Mouse (Mus musculus) erythroblast, adult 5-6 weeks (primary cell): ENCODE measurements around the gene Itih5. TPM values are rescaled to one million over a fixed set of nuclear protein-coding genes. Genes with fewer than 3 reads are reported as not detected.

Source experiments
- ATAC-seq: replicated peaks from 2 replicates; pipeline ENCODE4 v1.8.0; 2016; ENCODE audit warnings: moderate number of reproducible peaks, mild to moderate bottlenecking, moderate TSS enrichment, inconsistent platforms; ENCODE audit not compliant: poor library complexity, low FRiP score, severe bottlenecking
- total RNA-seq, 2 experiments: library from RNA; stranded (forward) in 1 of 2; stranded (reverse) in 1 of 2; fragments of 150-400 nt in 1 of 2; fragments of 200-764, 138-1000 nt in 1 of 2; gene quantifications; 2 replicates each; pipeline versions ENCODE4 v1.2.3 to v1.2.4; 2015 to 2017; ENCODE audit warnings: low replicate concordance in 2 of 2

The Itih5 gene
- total RNA-seq (2015; ENCODE audit: low replicate concordance) (2.9 and 5.0 TPM in 2 replicates), total RNA-seq (2017; ENCODE audit: low replicate concordance) (1.9 and 2.2 TPM in 2 replicates)

GRCm38 (mm10) chr2:10153201-10154075 is at the start of gene Itih5:
TSS of gene Itih5 (plus strand) at chr2:10153571.
- ATAC-seq, result no peak; the same call in 1 of the 2 replicates

GRCm38 (mm10) chr2:10108535-10109189 is 44.7 kb upstream of the Itih5 start:
- no peak for ATAC-seq

DNA sequence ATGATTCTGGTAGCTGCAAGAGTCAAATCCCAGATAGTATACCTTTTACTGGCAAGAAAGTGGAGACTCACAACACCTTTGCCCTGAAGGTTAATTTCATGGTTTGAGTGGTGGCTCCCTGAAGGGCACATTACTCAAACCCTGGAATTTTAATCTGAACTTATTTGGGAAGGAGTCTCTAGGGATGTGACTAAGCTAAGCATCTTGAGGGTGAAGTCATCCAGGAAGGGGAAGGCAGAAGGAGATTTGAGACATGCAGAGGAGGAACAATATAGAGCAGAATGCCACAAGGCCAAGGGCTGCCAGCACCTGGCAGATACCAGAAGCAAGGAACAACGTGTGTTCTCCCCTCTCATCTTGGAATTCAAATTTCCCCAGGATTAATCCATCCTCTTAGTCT is 34.6 kb upstream of the Itih5 start:
- ATAC-seq, result no peak

GRCm38 (mm10) chr2:10119276-10119675 is 34.1 kb upstream of the Itih5 start:
- no peak for ATAC-seq

DNA sequence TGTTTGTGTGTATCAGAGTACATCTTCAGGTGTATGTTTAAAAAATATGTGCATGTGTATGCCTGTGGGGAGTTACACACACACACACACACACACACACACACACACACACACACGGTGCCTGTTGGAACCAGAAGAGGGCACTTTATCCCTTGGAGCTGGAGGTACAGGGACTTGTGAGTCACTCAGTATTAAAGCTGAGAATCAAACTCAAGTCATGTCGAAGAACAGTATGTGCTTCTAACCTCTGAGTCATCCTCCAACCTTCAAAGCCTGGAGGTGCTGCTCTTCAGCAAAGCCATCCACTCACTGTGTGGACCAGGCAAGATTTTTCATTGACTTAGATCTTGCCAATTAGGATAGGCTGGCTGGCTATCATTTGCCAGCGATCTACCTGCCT is 31.5 kb upstream of the Itih5 start:
- ATAC-seq, result no peak

DNA sequence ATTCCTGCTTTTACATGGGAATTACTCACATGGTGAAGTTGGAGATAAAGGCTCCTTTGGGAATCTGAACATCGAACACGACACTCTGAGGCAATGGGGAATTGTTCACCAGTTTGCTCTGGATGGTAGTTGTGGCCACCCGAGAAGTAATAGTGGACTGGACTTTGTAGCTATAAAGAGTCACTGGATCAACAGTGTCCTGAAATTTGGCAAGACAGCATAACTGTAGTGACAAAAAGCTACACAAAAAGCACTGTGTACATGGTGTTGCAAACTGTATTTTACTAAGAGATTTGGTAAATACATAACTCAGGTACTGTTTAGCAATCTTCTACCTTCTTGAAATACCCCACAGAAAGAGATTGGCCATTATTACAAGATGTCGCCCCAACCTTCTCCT is 27.2 kb upstream of the Itih5 start:
- no peak for ATAC-seq

GRCm38 (mm10) chr2:10127471-10127870 is 25.9 kb upstream of the Itih5 start:
- no peak for ATAC-seq

- ATAC-seq, result no peak
These were observed 24.8 kb upstream of the Itih5 start for GRCm38 (mm10) chr2:10128571-10128970.

DNA sequence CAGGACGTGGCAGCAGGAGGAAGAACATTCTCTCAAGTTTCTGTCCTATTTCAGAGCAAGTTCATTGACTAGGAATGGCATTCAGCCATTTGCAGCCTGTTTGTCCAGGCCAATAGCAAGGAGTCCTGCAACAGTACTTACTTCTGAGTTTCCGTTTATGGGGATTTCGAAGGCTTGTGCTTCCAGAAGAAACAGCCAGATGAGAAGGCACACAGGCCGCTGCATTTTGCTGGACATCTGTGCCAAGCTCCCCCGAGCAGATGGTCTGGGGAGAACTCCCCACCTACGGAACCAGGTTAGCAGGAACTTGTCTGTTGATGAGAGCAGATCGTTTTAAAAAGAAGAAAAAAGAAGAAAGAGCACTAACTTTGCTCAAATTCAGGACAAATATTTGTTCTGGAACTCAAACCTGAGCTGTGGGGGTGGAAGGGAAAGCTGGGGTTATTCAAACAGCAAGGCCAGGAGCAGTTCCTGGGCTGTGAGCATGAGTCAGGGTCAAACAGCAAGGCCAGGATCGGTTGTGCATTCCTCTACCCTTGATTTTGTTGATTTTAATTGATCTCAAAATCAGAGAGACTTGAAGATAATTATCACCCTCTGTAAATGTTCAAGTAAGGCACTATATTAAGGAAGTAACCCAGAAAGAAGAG is 22.9 kb upstream of the Itih5 start:
- no peak for ATAC-seq

DNA sequence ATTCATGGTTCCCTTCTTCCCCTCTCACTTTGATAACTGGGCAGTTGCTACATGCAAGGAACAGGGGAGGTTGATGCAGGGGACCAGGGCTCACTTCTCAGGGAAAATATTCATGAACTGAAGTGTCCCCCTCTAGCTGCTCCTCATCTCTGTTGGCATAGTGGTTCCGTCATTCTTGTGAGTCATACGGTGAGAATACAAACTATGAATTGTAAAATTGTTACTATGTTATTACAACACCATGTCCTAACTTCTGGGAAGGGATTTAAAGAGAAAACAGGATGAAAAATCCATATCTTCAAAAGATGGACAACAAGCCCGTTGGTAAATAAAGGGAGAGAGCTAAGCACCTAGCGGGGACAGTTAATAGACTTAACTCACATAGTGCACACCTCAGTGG is 22.1 kb upstream of the Itih5 start, which contains the start of gene Itih2:
TSS of gene Itih2 (minus strand) at position 101 of the 400 bp plus-strand sequence.
- ATAC-seq, result no peak

DNA sequence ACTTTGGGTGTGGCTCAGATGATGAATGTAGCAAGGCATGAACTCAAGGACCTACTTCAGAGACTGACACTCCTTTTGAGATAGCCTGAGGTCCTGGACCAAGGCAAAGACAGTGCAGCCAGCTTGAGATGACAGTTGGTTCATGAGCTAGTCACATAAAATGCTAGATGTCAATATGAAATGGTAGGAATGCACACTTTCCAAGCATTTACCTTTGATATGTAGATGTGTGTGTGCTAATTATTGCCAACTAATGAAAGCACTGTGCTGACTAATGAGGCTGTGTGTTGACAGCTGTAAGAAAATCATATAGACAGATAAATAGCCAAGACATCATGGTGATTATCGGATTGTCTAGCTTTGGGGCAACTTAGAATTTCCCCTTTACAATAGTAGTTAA is 21.2 kb upstream of the Itih5 start:
- no peak for ATAC-seq

DNA sequence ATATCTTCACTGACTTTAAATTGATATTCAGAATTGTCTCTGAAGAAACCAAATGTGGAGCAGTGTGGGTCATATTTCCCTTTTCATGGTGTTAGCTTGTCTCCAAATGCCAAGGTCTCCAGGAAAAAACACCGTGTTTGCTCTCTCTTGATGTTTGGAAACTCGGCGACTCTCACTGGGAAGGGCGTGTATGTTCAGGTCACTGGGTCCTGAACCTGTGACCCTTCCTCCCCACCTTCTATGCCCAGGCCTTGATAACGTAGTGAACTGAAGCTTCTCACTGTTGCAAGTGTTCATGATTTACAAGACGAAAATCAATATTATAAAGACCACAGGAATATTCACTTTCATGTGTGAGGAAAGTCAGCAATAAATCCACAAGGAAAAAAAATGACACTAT is 19.4 kb upstream of the Itih5 start:
- ATAC-seq, result no peak

- ATAC-seq, result no peak
These were observed 16.1 kb upstream of the Itih5 start for GRCm38 (mm10) chr2:10137320-10137719.

GRCm38 (mm10) chr2:10140456-10140855 is 12.9 kb upstream of the Itih5 start:
- no peak for ATAC-seq

DNA sequence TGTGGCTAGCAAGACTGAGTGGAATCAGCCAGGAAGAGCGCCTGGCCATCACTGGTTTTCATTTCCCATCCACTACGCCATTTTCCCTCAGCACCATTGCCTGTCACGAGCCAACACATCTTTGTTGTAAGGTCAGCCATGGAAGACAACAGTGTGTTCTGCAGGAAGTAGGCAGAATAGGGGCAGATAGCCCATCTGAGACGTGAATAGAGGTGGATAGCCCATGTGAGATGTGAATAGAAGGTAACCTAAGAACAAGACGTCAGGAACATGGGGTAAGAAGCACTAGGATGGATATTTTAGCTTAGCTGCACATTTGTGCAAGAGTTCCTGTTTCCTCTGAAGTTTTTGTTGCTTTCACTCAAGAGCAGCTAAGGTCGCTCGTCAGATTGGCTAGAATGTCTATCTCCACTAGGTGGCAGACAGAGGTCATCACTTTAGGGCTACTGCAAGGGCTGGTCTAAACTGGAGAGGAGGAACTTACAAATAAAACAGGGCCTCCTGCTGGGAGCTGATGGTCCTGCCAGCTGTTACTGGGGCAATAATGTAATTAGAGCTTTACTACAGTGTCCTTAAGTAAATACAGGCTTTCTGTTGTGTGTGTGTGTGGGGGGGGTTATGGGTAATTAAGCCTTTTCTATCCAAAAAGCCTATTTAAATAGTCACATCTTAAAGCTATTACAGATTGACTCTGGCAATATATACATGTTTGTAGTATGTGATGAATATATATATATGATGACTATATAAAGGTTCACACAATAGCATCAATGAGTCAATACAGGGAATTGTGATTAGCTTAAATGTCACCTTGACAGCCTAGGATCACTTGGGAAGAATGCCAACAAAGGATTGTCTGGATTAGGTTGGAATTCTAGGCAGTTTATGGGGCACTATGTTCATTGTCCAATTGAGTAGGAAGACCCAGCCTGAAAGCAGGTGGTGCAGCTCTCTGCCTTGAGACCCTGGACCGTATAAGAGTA is 10.6 kb upstream of the Itih5 start:
- no peak for ATAC-seq

- no peak for ATAC-seq
These were observed 7.9 kb upstream of the Itih5 start for GRCm38 (mm10) chr2:10145514-10145913.

GRCm38 (mm10) chr2:10147176-10147575 is 6.2 kb upstream of the Itih5 start:
- ATAC-seq, result no peak

DNA sequence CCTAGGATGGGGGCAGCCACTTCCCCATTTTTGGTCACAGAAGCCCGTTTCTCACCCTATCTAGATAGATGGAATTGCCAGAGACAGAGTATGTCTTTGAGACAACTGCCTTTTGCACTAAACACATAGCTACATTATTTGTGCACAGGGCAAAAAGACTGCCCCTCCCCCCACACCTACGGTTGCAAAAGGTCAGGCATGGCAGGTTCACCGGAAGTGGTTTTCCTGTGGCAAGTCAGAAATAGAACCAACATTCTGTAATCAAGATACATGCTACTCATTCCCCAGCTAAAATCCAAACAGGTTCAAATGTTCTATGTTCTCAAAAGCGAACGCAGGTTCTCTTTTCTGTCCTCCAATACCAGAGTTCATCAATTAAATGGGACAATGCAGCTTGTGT is 781 bp upstream of the Itih5 start:
- ATAC-seq, result no peak

DNA sequence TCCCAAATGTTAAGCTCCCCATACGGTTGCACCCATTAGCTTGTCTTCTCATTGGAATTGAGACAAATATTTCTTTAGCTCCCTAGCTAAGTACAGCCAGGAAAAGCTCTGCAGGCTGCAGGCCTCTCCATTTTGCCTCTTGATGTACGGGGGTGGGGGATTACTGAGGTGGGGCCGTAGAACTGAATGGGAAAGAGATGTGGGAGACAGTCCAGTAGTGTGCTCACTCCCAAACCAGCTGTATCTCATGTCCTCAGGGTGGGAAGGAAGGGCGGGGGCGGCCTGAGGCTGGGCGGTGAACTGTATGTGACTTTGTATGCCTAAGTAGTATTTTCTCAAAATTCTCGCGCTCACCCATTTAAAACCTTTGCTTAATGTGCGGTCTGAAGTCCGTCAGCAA is 3.8 kb downstream of the Itih5 start:
- ATAC-seq, result no peak
